Mouse (Mus musculus) intestine, postnatal 0 days (tissue): ENCODE results near the gene Ip6k2. TPM values are rescaled to one million over a fixed set of nuclear protein-coding genes. Genes with fewer than 3 reads are reported as not detected.
A peak's percentile ranks its signal among the peaks of the same experiment; 100 is the strongest.

Experiments
- ATAC-seq: fragments of 200-750 bp; cut with Nextera tagmentation; 2 replicates; pipeline ENCODE4 v1.8.0; 2017; ENCODE audit warnings: mild to moderate bottlenecking, moderate TSS enrichment, moderate library complexity
- H3K27ac ChIP-seq: fragments of 300-500 bp; sonication (generic); 2 replicates; pipeline ENCODE4 v1.5.1; 2014; ENCODE audit warnings: mild to moderate bottlenecking, low read depth, low read length, moderate library complexity
- H3K27me3 ChIP-seq: fragments of 300-500 bp; sonication (generic); replicated peaks from 2 replicates; pipeline ENCODE4 v1.6.1; 2014; ENCODE audit warnings: low read length, mixed read lengths; ENCODE audit not compliant: control insufficient read depth, insufficient read depth
- H3K36me3 ChIP-seq: fragments of 300-500 bp; sonication (generic); 2 replicates; pipeline ENCODE4 v1.6.1; 2014; ENCODE audit warnings: mild to moderate bottlenecking, moderate library complexity; ENCODE audit not compliant: control insufficient read depth, insufficient read depth
- H3K4me1 ChIP-seq: fragments of 300-500 bp; sonication (generic); replicated peaks from 2 replicates; pipeline ENCODE4 v1.6.1; 2014; ENCODE audit warnings: antibody characterized with exemption, low read length, mixed read lengths; ENCODE audit not compliant: control insufficient read depth, insufficient read depth
- H3K4me2 ChIP-seq: fragments of 300-500 bp; sonication (generic); replicated peaks from 2 replicates; pipeline ENCODE4 v1.6.1; 2014; ENCODE audit warnings: low read depth, mild to moderate bottlenecking, moderate library complexity
- H3K4me3 ChIP-seq: fragments of 300-500 bp; sonication (generic); 2 replicates; pipeline ENCODE4 v1.5.1; 2014; ENCODE audit warnings: low read depth, low read length
- H3K9ac ChIP-seq: fragments of 300-500 bp; sonication (generic); 2 replicates; pipeline ENCODE4 v1.6.1; 2014; ENCODE audit warnings: mild to moderate bottlenecking, low read depth, low read length
- H3K9me3 ChIP-seq: fragments of 300-500 bp; sonication (generic); 2 replicates; pipeline ENCODE4 v1.6.1; 2016; ENCODE audit warnings: mixed run types; ENCODE audit not compliant: control insufficient read depth
- CTCF ChIP-seq: sonication (generic); IDR thresholded peaks from 2 replicates; pipeline ENCODE4 v1.5.1; 2016; ENCODE audit warnings: low read depth, mild to moderate bottlenecking, control low read depth, antibody characterized with exemption, moderate library complexity
- WGBS: fragments of 180-500 bp; shearing (Covaris S2); extraction: QIAGEN DNeasy Blood & Tissue Kit; methylation state at CpG from one replicate; pipeline ENCODE4 v1.1.7; 2014; 5-methylcytosine and 5-hydroxymethylcytosine counted together
- polyA plus RNA-seq: library from polyadenylated mRNA; unstranded; fragments of >200 nt; fragmentation: Nextera tagmentation; extraction: Ambion mirVana; gene quantifications from 2 replicates; pipeline ENCODE4 v1.2.1, GENCODE M21; 2015

The Ip6k2 gene
- polyA plus RNA-seq, 1 experiment from 2014 or later, result 28.1 TPM

DNA sequence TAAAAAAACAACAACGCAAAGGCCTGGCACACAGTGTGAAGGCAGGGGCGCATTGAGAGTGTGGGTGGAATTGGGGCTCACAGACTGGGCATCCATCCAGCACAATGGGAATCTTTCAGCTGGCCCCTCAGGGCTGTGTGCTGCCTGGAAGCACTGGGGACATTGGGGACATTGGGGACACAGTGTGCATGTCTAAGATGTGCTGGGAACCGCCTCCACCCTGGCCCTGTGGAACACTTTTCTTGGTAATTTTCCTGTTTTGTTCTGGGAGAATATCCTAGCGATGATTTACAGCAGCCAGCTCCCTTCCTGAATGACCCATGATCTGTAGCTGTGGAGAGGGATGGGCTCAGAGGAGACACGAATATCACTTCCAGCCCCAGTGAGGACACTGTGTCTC is 29.2 kb upstream of the Ip6k2 start:
- Histone ChIP-seq H3K9me3 (no peaks in the 10 kb centered on the region), H3K4me2 (no peak overlapping the region), H3K36me3 (no peaks in the 10 kb centered on the region), H3K9ac (no peak overlapping the region), H3K27ac (no peak overlapping the region), H3K27me3 (no peaks in the 10 kb centered on the region), H3K4me1 (no peaks in the 10 kb centered on the region), H3K4me3 (no peak overlapping the region)
- no peak for ATAC-seq
- TF ChIP-seq CTCF, result no peak
- WGBS, result 82% methylated on average over 5 of the region's 5 CpGs

GRCm38 (mm10) chr9:108757406-108757805 is 26.2 kb upstream of the Ip6k2 start:
- Histone ChIP-seq H3K9me3 (no peaks in the 10 kb centered on the region), H3K27me3 (no peaks in the 10 kb centered on the region), H3K9ac (no peak overlapping the region), H3K4me3 (no peak overlapping the region), H3K36me3 (no peaks in the 10 kb centered on the region), H3K4me2 (no peak overlapping the region), H3K27ac (no peak overlapping the region), H3K4me1 (no peaks in the 10 kb centered on the region)
- WGBS, result 57% methylated on average over 6 of the region's 6 CpGs
- TF ChIP-seq CTCF, result no peak
- no peak for ATAC-seq

DNA sequence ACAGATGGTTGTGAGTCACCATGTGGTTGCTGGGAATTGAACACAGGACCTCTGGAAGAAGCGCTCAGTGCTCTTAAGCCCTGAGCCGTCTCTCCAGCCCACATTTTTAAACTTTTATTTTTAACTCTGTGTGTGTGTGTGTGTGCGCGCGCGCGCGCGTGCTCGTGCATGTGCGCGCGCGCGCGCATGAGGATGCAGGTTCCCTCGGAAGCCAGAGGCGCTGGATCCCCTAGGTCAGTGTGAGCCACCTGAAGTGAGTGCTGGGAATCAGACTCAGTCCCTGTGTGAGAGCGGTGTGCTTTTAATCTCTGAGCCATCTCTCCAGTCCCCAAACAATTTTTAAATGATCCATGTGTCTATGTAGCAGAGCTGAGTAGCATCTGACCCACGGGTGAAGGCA is 24.5 kb upstream of the Ip6k2 start:
- H3K9me3 ChIP-seq, result no peaks in the 10 kb centered on the region
- no peak for ATAC-seq
- H3K4me3 ChIP-seq, result no peak overlapping the region
- no peaks in the 10 kb centered on the region for H3K36me3 ChIP-seq
- H3K27ac ChIP-seq, result no peak overlapping the region
- 96% methylated on average over 20 of the region's 20 CpGs for WGBS
- no peak for TF ChIP-seq CTCF
- H3K4me2 ChIP-seq, result no peak overlapping the region
- no peaks in the 10 kb centered on the region for H3K4me1 ChIP-seq
- no peak overlapping the region for H3K9ac ChIP-seq
- no peaks in the 10 kb centered on the region for H3K27me3 ChIP-seq

- H3K27me3 ChIP-seq, result no peaks in the 10 kb centered on the region
- H3K9ac ChIP-seq, result no peak overlapping the region
- no peak overlapping the region for H3K4me2 ChIP-seq
- H3K4me1 ChIP-seq, result no peaks in the 10 kb centered on the region
- H3K9me3 ChIP-seq, result no peaks in the 10 kb centered on the region
- 65% methylated on average over 2 of the region's 2 CpGs for WGBS
- no peak overlapping the region for H3K27ac ChIP-seq
- H3K4me3 ChIP-seq, result no peak overlapping the region
- peak; percentile 86 for TF ChIP-seq CTCF
- no peaks in the 10 kb centered on the region for H3K36me3 ChIP-seq
- no peak for ATAC-seq
Measured at GRCm38 (mm10) chr9:108759805-108760204, 23.8 kb upstream of the Ip6k2 start.

DNA sequence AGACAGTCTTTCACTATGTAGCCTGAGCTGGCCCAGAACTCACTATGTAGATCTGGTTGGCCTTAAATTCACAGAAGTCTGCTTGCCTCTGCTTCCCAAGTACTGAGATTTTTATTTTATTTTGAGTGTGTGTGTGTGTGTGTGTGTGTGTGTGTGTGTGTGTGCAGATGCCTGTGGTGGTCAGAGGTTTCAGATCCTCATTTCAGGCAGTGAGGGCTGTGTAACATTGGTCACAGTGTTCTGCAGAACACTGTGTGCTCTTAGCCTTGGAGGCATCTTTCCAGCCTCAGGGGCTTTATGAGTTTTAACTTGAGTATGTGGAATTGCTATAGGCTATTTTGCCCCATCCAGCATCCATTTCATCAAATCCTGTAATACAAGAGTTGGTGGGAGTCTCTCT is 22.0 kb upstream of the Ip6k2 start:
- Histone ChIP-seq H3K27ac (no peak overlapping the region), H3K9me3 (no peaks in the 10 kb centered on the region), H3K27me3 (no peaks in the 10 kb centered on the region), H3K4me1 (no peaks in the 10 kb centered on the region), H3K4me2 (no peak overlapping the region), H3K9ac (no peak overlapping the region), H3K36me3 (no peaks in the 10 kb centered on the region), H3K4me3 (no peak overlapping the region)
- TF ChIP-seq CTCF, result no peak
- no peak for ATAC-seq

DNA sequence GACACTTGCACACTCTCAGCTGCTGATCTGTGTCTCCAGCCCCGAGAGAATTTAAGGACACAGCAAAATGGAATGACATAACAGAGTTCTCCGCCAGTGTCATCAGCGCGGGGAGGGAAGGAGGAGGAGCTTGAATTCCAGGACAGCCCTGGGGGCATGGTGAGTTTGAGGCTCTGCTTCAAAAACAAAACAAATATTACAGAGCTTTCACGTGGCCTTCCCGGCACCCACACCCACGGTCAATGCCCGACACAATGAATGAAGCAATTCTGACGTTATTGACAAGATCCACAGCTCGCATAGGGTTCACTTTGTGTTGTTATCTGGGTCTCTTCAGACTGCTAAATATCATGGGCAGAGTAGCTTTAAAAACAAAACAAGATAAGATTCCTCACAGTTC is 18.6 kb upstream of the Ip6k2 start:
- Histone ChIP-seq H3K4me3 (no peak overlapping the region), H3K27me3 (no peaks in the 10 kb centered on the region), H3K4me1 (no peaks in the 10 kb centered on the region), H3K9me3 (no peaks in the 10 kb centered on the region), H3K27ac (no peak overlapping the region), H3K9ac (no peak overlapping the region), H3K36me3 (no peaks in the 10 kb centered on the region), H3K4me2 (no peak overlapping the region)
- no peak for TF ChIP-seq CTCF
- no peak for ATAC-seq
- WGBS, result 56% methylated on average over 10 of the region's 10 CpGs

DNA sequence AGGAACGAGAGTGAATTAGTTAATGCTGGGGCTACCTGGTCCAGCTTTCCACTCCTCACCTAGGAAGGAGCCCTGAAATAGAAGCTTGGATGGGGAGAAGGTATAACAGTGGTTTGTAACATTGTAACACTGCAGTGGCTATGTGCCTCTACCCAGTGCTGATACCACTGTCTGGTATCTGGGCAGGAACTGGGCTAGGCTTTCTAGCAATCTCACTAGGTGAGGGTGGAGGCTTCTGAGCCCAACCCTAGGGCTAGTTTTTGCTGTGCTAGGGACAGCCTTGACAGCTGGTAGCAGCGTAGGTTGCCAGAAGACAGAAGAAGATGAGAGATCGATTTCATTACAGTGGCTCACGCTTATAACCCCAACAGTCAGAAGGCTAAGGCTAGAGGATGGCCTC is 7.0 kb upstream of the Ip6k2 start:
- Histone ChIP-seq H3K4me2 (no peak overlapping the region), H3K27me3 (no peaks in the 10 kb centered on the region), H3K36me3 (no peaks in the 10 kb centered on the region), H3K9ac (no peak overlapping the region), H3K9me3 (peaks cover 8% of the 10 kb centered on the region; the same call in 1 of the 2 replicates), H3K4me3 (no peak overlapping the region), H3K4me1 (peaks cover 4% of the 10 kb centered on the region; the same call in 1 of the 2 replicates), H3K27ac (no peak overlapping the region)
- no peak for TF ChIP-seq CTCF
- 83% methylated on average over 4 of the region's 4 CpGs for WGBS
- ATAC-seq, result no peak
